Mouse (Mus musculus): Measurements from ENCODE around the gene Lmbrd1.

- TF ChIP-seq CTCF (IDR thresholded peaks at IDR 0.05; ENCODE audit: low read depth) (no peak), EP300 (IDR thresholded peaks at IDR 0.05; ENCODE audit: low read depth) (no peak)
Observed at GRCm38 (mm10) chr1:24740903-24741302, 62.5 kb downstream of the Lmbrd1 start.
